In genomic region chr11:53785311-53785936, GRCm38 (mm10) we compare ENCODE assay signal across 17 mouse cellular contexts. TPM values are rescaled to one million over a fixed set of nuclear protein-coding genes. Genes with fewer than 3 reads are reported as not detected.
DNase-seq lines count a peak whose midpoint lies in the region; ATAC-seq lines count a peak whose summit lies in the region.
"Had no signal": no experiment of that assay in that cellular context is flagged by ENCODE, and none has a peak within 500 bp of the region (broad histone marks: within the 10 kb centered on the region; RNA-seq: fewer than 3 reads in every experiment).

No protein-coding gene starts in this region.

- no peaks in the 10 kb centered on the region for H3K36me3 ChIP-seq in kidney, embryonic 15.5 days
- H3K36me3 ChIP-seq in hindbrain, embryonic 16.5 days (ENCODE audit: control insufficient read depth, insufficient read depth, low read length) = no peaks in the 10 kb centered on the region
- H3K36me3 ChIP-seq: liver, embryonic 15.5 days had no signal

- ATAC-seq in kidney, embryonic 15.5 days (replicated peaks; ENCODE audit: low FRiP score) = no peak
- ATAC-seq in inflammation-experienced regulatory T-cells, adult 6 months = peak; percentile 66
- ATAC-seq in hindbrain, embryonic 16.5 days = no peak
- ATAC-seq: forebrain, postnatal 0 days; intestine, embryonic 16.5 days had no signal

- no peak overlapping the region for H3K4me3 ChIP-seq in kidney, embryonic 15.5 days (replicated peaks)
- no peak overlapping the region for H3K4me3 ChIP-seq in hindbrain, embryonic 16.5 days (ENCODE audit: low read length)
- H3K4me3 ChIP-seq: erythroblast, embryonic 14.5 days; layer of hippocampus, adult 2 months; liver, embryonic 15.5 days had no signal

- WGBS in kidney, embryonic 15.5 days = 81% methylated on average over 3 of the region's 3 CpGs
- 88% methylated on average over 3 of the region's 3 CpGs for WGBS in hindbrain, embryonic 16.5 days

- H3K27ac ChIP-seq in kidney, embryonic 15.5 days = 0 out of 2 replicates have a peak overlapping the region, but pooled peaks have one; percentile 37
- H3K27ac ChIP-seq in hindbrain, embryonic 16.5 days (ENCODE audit: low read depth, low read length) = no peak overlapping the region
- H3K27ac ChIP-seq: layer of hippocampus, adult 2 months; liver, embryonic 15.5 days had no signal

- no peaks in the 10 kb centered on the region for H3K9me3 ChIP-seq in kidney, embryonic 15.5 days (replicated peaks)
- no peaks in the 10 kb centered on the region for H3K9me3 ChIP-seq in hindbrain, embryonic 16.5 days (ENCODE audit: control insufficient read depth, low read length)
- H3K9me3 ChIP-seq: liver, embryonic 15.5 days had no signal

- no peak overlapping the region for H3K9ac ChIP-seq in kidney, embryonic 15.5 days
- H3K9ac ChIP-seq in hindbrain, embryonic 16.5 days (ENCODE audit: low read depth, low read length) = no peak overlapping the region
- H3K9ac ChIP-seq: forebrain, postnatal 0 days; liver, embryonic 15.5 days had no signal

- H3K4me2 ChIP-seq in kidney, embryonic 15.5 days = no peak overlapping the region
- no peak overlapping the region for H3K4me2 ChIP-seq in hindbrain, embryonic 16.5 days (ENCODE audit: low read length)
- H3K4me2 ChIP-seq: liver, embryonic 15.5 days had no signal

- H3K27me3 ChIP-seq in kidney, embryonic 15.5 days = no peaks in the 10 kb centered on the region
- H3K27me3 ChIP-seq in hindbrain, embryonic 16.5 days (replicated peaks; ENCODE audit: control insufficient read depth, insufficient read depth, low read length) = no peaks in the 10 kb centered on the region
- H3K27me3 ChIP-seq: liver, embryonic 15.5 days had no signal

- no peak for DNase-seq in kidney, postnatal 10 days
- peak; percentile 35 for DNase-seq in thymus, postnatal 14 days
- DNase-seq in thymus, adult 18-20 months = no peak
- DNase-seq in neural tube, embryonic 10.5 days (ENCODE audit: extremely low spot score, low spot score) = no peak
- DNase-seq: adrenal gland, postnatal 25 days; forebrain, postnatal 0 days; gastrocnemius, postnatal 25 days; heart, postnatal 10 days; right cerebral cortex, postnatal 25 days had no signal

- H3K4me1 ChIP-seq in kidney, embryonic 15.5 days = peaks cover 13% of the 10 kb centered on the region; the same call in 1 of the 2 replicates
- H3K4me1 ChIP-seq in hindbrain, embryonic 16.5 days (ENCODE audit: control insufficient read depth, insufficient read depth, low read depth, low read length) = no peaks in the 10 kb centered on the region

RNA-seq across cellular contexts. Expression of gene Gm17334, which starts 12.4 kb away (rescaled TPM):
- polyA plus RNA-seq in kidney, embryonic 15.5 days (2015; fragmentation: Nextera tagmentation; extraction: Ambion mirVana) = 0.23 TPM in 1 of 2 replicates, not detected in the other
- 1 to 10 TPM; 5.6 to 9.0 (median 6.7) TPM for polyA plus RNA-seq in inflammation-experienced regulatory T-cells, adult 6 months (2017; shearing (Covaris generic))
- not detected in 2 replicates for polyA plus RNA-seq in hindbrain, embryonic 16.5 days (2015; fragmentation: Nextera tagmentation; extraction: Ambion mirVana)
- polyA plus RNA-seq: erythroblast, embryonic 14.5 days; forebrain, postnatal 0 days; testis, adult 2 months had no signal

RNA-seq across cellular contexts. Expression of gene Irf1, which starts 15.6 kb away (rescaled TPM):
- polyA plus RNA-seq in kidney, embryonic 15.5 days (2015; fragmentation: Nextera tagmentation; extraction: Ambion mirVana) = 12.6 and 15.3 TPM in 2 replicates
- polyA plus RNA-seq in inflammation-experienced regulatory T-cells, adult 6 months (2017; shearing (Covaris generic)) = 100 to 1,000 TPM; 273 to 355 (median 291) TPM
- polyA plus RNA-seq in hindbrain, embryonic 16.5 days (2015; fragmentation: Nextera tagmentation; extraction: Ambion mirVana) = 3.5 and 3.9 TPM in 2 replicates

Comparison
In these comparisons a context has a peak if more than half of its experiments do, and no peak if none do; other contexts are left out.
1. RNA of gene Irf1, which starts 15.6 kb away (polyA plus RNA-seq): 273 to 355 TPM in inflammation-experienced regulatory T-cells, adult 6 months; 12.6 to 15.3 TPM in kidney, embryonic 15.5 days and 3.5 to 3.9 TPM in hindbrain, embryonic 16.5 days; every median in the first group is over 10 times any median in the second.